ENCODE assay signal across 14 mouse cellular contexts in genomic region chr3:95223041-95223440, GRCm38 (mm10). TPM values are rescaled to one million over a fixed set of nuclear protein-coding genes. Genes with fewer than 3 reads are reported as not detected.
"Had no signal": no experiment of that assay in that cellular context is flagged by ENCODE, and none has a peak within 500 bp of the region (broad histone marks: within the 10 kb centered on the region; RNA-seq: fewer than 3 reads in every experiment).

No protein-coding gene starts in this region.

- H3K4me2 ChIP-seq: limb, embryonic 15.5 days; midbrain, embryonic 11.5 days; midbrain, embryonic 15.5 days; neural tube, embryonic 12.5 days; stomach, embryonic 15.5 days had no signal

- DNase-seq: kidney, postnatal 25 days; layer of hippocampus, adult 9-11 months; layer of hippocampus, postnatal 36 days; lung, adult 18-20 months; retina, postnatal 1 day; thymus, adult 2 months; thymus, postnatal 25 days had no signal

- H3K27me3 ChIP-seq: limb, embryonic 15.5 days; midbrain, embryonic 15.5 days; neural tube, embryonic 12.5 days; stomach, embryonic 15.5 days had no signal

- H3K27ac ChIP-seq: limb, embryonic 15.5 days; liver, embryonic 14.5 days; midbrain, embryonic 15.5 days; neural tube, embryonic 12.5 days; stomach, embryonic 15.5 days had no signal

- H3K4me3 ChIP-seq: limb, embryonic 15.5 days; midbrain, embryonic 15.5 days; neural tube, embryonic 12.5 days; stomach, embryonic 15.5 days had no signal

- H3K9me3 ChIP-seq: limb, embryonic 15.5 days; midbrain, embryonic 15.5 days; neural tube, embryonic 12.5 days; stomach, embryonic 15.5 days had no signal

- ATAC-seq: midbrain, embryonic 15.5 days had no signal

- H3K9ac ChIP-seq: limb, embryonic 15.5 days; liver, embryonic 14.5 days; midbrain, embryonic 15.5 days; neural tube, embryonic 12.5 days; stomach, embryonic 15.5 days had no signal

RNA-seq across cellular contexts. Expression of gene Gm128, which starts 18.4 kb away (rescaled TPM):
- total RNA-seq: monocyte, adult 5-6 weeks had no signal

RNA-seq across cellular contexts. Expression of gene Bnipl, which starts 28.0 kb away (rescaled TPM):
- total RNA-seq: monocyte, adult 5-6 weeks had no signal
